Comparison of ENCODE assay signal across 38 mouse cellular contexts in the genomic region with DNA sequence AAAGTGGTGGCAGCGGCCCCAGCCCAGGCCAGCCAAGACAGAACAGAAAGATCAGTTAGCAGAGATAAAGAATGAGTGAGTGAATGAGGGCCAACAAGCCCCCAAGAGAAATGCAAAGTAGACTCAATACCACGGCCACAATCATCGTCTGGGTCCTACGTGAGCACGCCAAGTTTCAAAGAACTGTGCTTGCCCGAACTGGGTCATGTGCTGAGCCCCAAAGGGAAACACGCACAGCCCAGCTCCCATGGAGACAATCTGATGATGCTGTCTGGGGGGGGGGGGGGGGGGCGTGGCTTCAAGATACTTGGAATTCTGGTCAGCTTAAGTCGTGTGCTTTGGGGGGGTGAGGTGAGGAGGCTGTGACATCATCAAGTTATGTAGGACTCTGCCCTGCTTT. TPM values are rescaled to one million over a fixed set of nuclear protein-coding genes. Genes with fewer than 3 reads are reported as not detected.
DNase-seq lines count a peak whose midpoint lies in the region; ATAC-seq and TF ChIP-seq lines count a peak whose summit lies in the region.
"Had no signal": no experiment of that assay in that cellular context is flagged by ENCODE, and none has a peak within 500 bp of the region (broad histone marks: within the 10 kb centered on the region; RNA-seq: fewer than 3 reads in every experiment).

No protein-coding gene starts in this region.

- ATAC-seq in lung, postnatal 0 days, result peak; percentile 40
- ATAC-seq: hindbrain, postnatal 0 days; midbrain, embryonic 16.5 days; Patski had no signal

- no peak for TF ChIP-seq EP300 in lung, postnatal 0 days (IDR thresholded peaks at IDR 0.05)

- 69% methylated on average over 8 of the region's 9 CpGs for WGBS in lung, postnatal 0 days

- no peak for DNase-seq in lung, postnatal 0 days (ENCODE audit: low spot score)
- no peak for DNase-seq in lung, postnatal 4 days
- DNase-seq in CD4-positive helper T cell, adult 2 months (ENCODE audit: low read depth, low spot score), result peak; percentile 59
- peak; percentile 19 to 35 for DNase-seq in CD8-positive naive resting alpha-beta T cell, adult 2 months (ENCODE audit: low read depth in 2 of 2, low spot score in 2 of 2)
- peak; percentile 82 for DNase-seq in induced T-regulatory cell, adult 2 months (ENCODE audit: low read depth)
- no peak for DNase-seq in right cerebral cortex, postnatal 14 days
- no peak for DNase-seq in cerebellum, postnatal 4 days (ENCODE audit: low spot score in 2 of 2)
- DNase-seq in ovary, postnatal 10 days (ENCODE audit: low spot score), result no peak
- DNase-seq: adrenal gland, adult 2 months; adrenal gland, postnatal 36 days; cerebellum, adult 18-20 months; cerebellum, postnatal 10 days; gastrocnemius, postnatal 10 days; kidney, adult 18-20 months; lung, adult 2 months; lung, postnatal 14 days; right cerebral cortex, postnatal 25 days; spleen, adult 18-20 months; thymus, adult 18-20 months; thymus, postnatal 25 days had no signal

- no peaks in the 10 kb centered on the region for H3K27me3 ChIP-seq in lung, postnatal 0 days (replicated peaks; ENCODE audit: insufficient read depth, low read length)
- H3K27me3 ChIP-seq: heart, embryonic 15.5 days; hindbrain, embryonic 12.5 days; limb, embryonic 15.5 days; neural tube, embryonic 15.5 days had no signal

- H3K4me1 ChIP-seq in lung, postnatal 0 days (ENCODE audit: insufficient read depth, low read depth, low read length), result no peaks in the 10 kb centered on the region

- H3K4me3 ChIP-seq in lung, postnatal 0 days (ENCODE audit: low read depth, low read length), result no peak overlapping the region
- H3K4me3 ChIP-seq: erythroblast, embryonic 14.5 days; heart, embryonic 10.5 days; heart, embryonic 15.5 days; hindbrain, embryonic 12.5 days; limb, embryonic 10.5 days; limb, embryonic 15.5 days; midbrain, embryonic 10.5 days; neural tube, embryonic 15.5 days had no signal

- H3K9ac ChIP-seq in lung, postnatal 0 days (replicated peaks; ENCODE audit: low read depth), result no peak overlapping the region
- H3K9ac ChIP-seq: heart, embryonic 15.5 days; hindbrain, embryonic 12.5 days; limb, embryonic 15.5 days; liver, embryonic 14.5 days; neural tube, embryonic 15.5 days had no signal

- no peak overlapping the region for H3K27ac ChIP-seq in lung, postnatal 0 days (ENCODE audit: low read length)
- H3K27ac ChIP-seq: heart, embryonic 10.5 days; heart, embryonic 15.5 days; hindbrain, embryonic 12.5 days; hindbrain, postnatal 0 days; kidney, postnatal 0 days; limb, embryonic 10.5 days; limb, embryonic 15.5 days; liver, embryonic 14.5 days; midbrain, embryonic 10.5 days; neural tube, embryonic 15.5 days; stomach, postnatal 0 days had no signal

- no peaks in the 10 kb centered on the region for H3K36me3 ChIP-seq in lung, postnatal 0 days (ENCODE audit: insufficient read depth, low read length)
- H3K36me3 ChIP-seq: heart, embryonic 10.5 days; heart, embryonic 15.5 days; hindbrain, embryonic 12.5 days; limb, embryonic 10.5 days; limb, embryonic 15.5 days; midbrain, embryonic 10.5 days; neural tube, embryonic 15.5 days had no signal

- H3K9me3 ChIP-seq in lung, postnatal 0 days (ENCODE audit: low read length), result no peaks in the 10 kb centered on the region
- H3K9me3 ChIP-seq: G1E; heart, embryonic 10.5 days; heart, embryonic 15.5 days; hindbrain, embryonic 12.5 days; limb, embryonic 10.5 days; limb, embryonic 15.5 days; midbrain, embryonic 10.5 days; neural tube, embryonic 15.5 days had no signal

- no peak for TF ChIP-seq CTCF in lung, postnatal 0 days (IDR thresholded peaks at IDR 0.05)

- no peak overlapping the region for H3K4me2 ChIP-seq in lung, postnatal 0 days (replicated peaks; ENCODE audit: low read depth, low read length)
- H3K4me2 ChIP-seq: heart, embryonic 15.5 days; hindbrain, embryonic 12.5 days; limb, embryonic 15.5 days; neural tube, embryonic 15.5 days had no signal

RNA-seq across cellular contexts. Expression of gene Foxp3, which starts 6.0 kb away (rescaled TPM):
- polyA plus RNA-seq in lung, postnatal 0 days (2015; fragmentation: Nextera tagmentation; extraction: Ambion mirVana), result 0.20 TPM in 1 of 2 replicates, not detected in the other
- polyA plus RNA-seq: cortical plate, adult 2 months; embryonic facial prominence, embryonic 14.5 days; erythroblast, embryonic 14.5 days; forebrain, embryonic 11.5 days; heart, embryonic 10.5 days; heart, embryonic 15.5 days; hindbrain, embryonic 12.5 days; kidney, postnatal 0 days; limb, embryonic 15.5 days; liver, embryonic 14.5 days; midbrain, embryonic 16.5 days; stomach, postnatal 0 days had no signal

RNA-seq across cellular contexts. Expression of gene Ppp1r3f, which starts 6.6 kb away (rescaled TPM):
- 0.91 and 1.2 TPM in 2 replicates for polyA plus RNA-seq in lung, postnatal 0 days (2015; fragmentation: Nextera tagmentation; extraction: Ambion mirVana)

RNA-seq across cellular contexts. Expression of gene Ccdc22, which starts 37.8 kb away (rescaled TPM):
- polyA plus RNA-seq in lung, postnatal 0 days (2015; fragmentation: Nextera tagmentation; extraction: Ambion mirVana), result 18.2 and 18.8 TPM in 2 replicates

RNA-seq across cellular contexts. Expression of gene Cacna1f, which starts 39.4 kb away (rescaled TPM):
- 0.04 and 0.12 TPM in 2 replicates for polyA plus RNA-seq in lung, postnatal 0 days (2015; fragmentation: Nextera tagmentation; extraction: Ambion mirVana)
- polyA plus RNA-seq: adrenal gland, adult 2 months; erythroblast, embryonic 14.5 days; forebrain, embryonic 11.5 days; heart, embryonic 15.5 days; limb, embryonic 10.5 days; midbrain, embryonic 10.5 days; Patski; stomach, postnatal 0 days had no signal

Comparison
In these comparisons a context has a peak if more than half of its experiments do, and no peak if none do; other contexts are left out.
1. DNase-seq: peak in CD4-positive helper T cell, adult 2 months (single experiment), CD8-positive naive resting alpha-beta T cell, adult 2 months (2 of 2) and induced T-regulatory cell, adult 2 months (single experiment); none in lung, postnatal 0 days (single experiment), lung, postnatal 4 days (0 of 2), right cerebral cortex, postnatal 14 days (single experiment), cerebellum, postnatal 4 days (0 of 2) and ovary, postnatal 10 days (single experiment).